Mouse (Mus musculus) layer of hippocampus, postnatal 25 days (tissue): ENCODE measurements around the gene Etv4. TPM values are rescaled to one million over a fixed set of nuclear protein-coding genes. Genes with fewer than 3 reads are reported as not detected.
A peak's percentile ranks its signal among the peaks of the same experiment; 100 is the strongest.

Experiments
- DNase-seq, 2 experiments: peaks; one replicate each; pipeline ENCODE4 v3.0.0; 2022; ENCODE audit warnings: mixed read lengths in 2 of 2, low spot score in 1 of 2; ENCODE audit errors: extremely low spot score in 1 of 2
- total RNA-seq, 2 experiments: library from RNA; stranded (reverse); gene quantifications; 2 replicates each; pipeline ENCODE4 v1.2.3; 2021

Gene Etv4
- total RNA-seq = 10 to 100 TPM; 14.9 to 18.3 TPM

GRCm38 (mm10) chr11:101785143-101785851 lies at the start of gene Etv4:
TSS of gene Etv4 (minus strand) at chr11:101785371.
- DNase-seq = peak; percentile 65 to 71

GRCm38 (mm10) chr11:101832001-101832400 lies 46.8 kb upstream of the Etv4 start:
- peak in 1 of 2 experiments; percentile 26 for DNase-seq

GRCm38 (mm10) chr11:101830616-101831015 lies 45.4 kb upstream of the Etv4 start:
- DNase-seq = no peak

GRCm38 (mm10) chr11:101830112-101830511 lies 44.9 kb upstream of the Etv4 start:
- DNase-seq = no peak

GRCm38 (mm10) chr11:101828718-101829117 lies 43.5 kb upstream of the Etv4 start:
- no peak for DNase-seq

GRCm38 (mm10) chr11:101823210-101823609 lies 38.0 kb upstream of the Etv4 start:
- DNase-seq = no peak

GRCm38 (mm10) chr11:101820899-101821298 lies 35.7 kb upstream of the Etv4 start:
- no peak for DNase-seq

- no peak for DNase-seq
Measured at GRCm38 (mm10) chr11:101819853-101820252, 34.7 kb upstream of the Etv4 start.

GRCm38 (mm10) chr11:101815103-101816085 lies 30.2 kb upstream of the Etv4 start:
- no peak for DNase-seq

GRCm38 (mm10) chr11:101814375-101815102 lies 29.4 kb upstream of the Etv4 start:
- peak; percentile 77 to 92 for DNase-seq

GRCm38 (mm10) chr11:101813259-101813658 lies 28.1 kb upstream of the Etv4 start:
- DNase-seq = peak; percentile 78 to 88

GRCm38 (mm10) chr11:101809060-101809828 lies 24.1 kb upstream of the Etv4 start:
- no peak for DNase-seq

GRCm38 (mm10) chr11:101807266-101807665 lies 22.1 kb upstream of the Etv4 start:
- DNase-seq = no peak

GRCm38 (mm10) chr11:101806741-101807140 lies 21.6 kb upstream of the Etv4 start:
- no peak for DNase-seq

GRCm38 (mm10) chr11:101805113-101805704 lies 20.0 kb upstream of the Etv4 start:
- DNase-seq = no peak

- no peak for DNase-seq
Measured at GRCm38 (mm10) chr11:101801386-101801785, 16.2 kb upstream of the Etv4 start.

GRCm38 (mm10) chr11:101798083-101798482 lies 12.9 kb upstream of the Etv4 start:
- no peak for DNase-seq

GRCm38 (mm10) chr11:101797355-101797754 lies 12.2 kb upstream of the Etv4 start:
- DNase-seq = no peak

- DNase-seq = no peak
Measured at GRCm38 (mm10) chr11:101790811-101791526, 5.8 kb upstream of the Etv4 start.
